In genomic region chr2:18033166-18034108, GRCm38 (mm10) we compare ENCODE assay signal across 11 mouse cellular contexts. TPM values are rescaled to one million over a fixed set of nuclear protein-coding genes. Genes with fewer than 3 reads are reported as not detected.
A peak's percentile ranks its signal among the peaks of the same experiment; 100 is the strongest.
DNase-seq lines count a peak whose midpoint lies in the region; ATAC-seq and TF ChIP-seq lines count a peak whose summit lies in the region.
"Had no signal": no experiment of that assay in that cellular context is flagged by ENCODE, and none has a peak within 500 bp of the region (broad histone marks: within the 10 kb centered on the region; RNA-seq: fewer than 3 reads in every experiment).

No protein-coding gene starts in this region.

- no peak overlapping the region for H3K9ac ChIP-seq in kidney, embryonic 15.5 days
- no peak overlapping the region for H3K9ac ChIP-seq in embryonic facial prominence, embryonic 14.5 days (ENCODE audit: low read depth, low read length)
- H3K9ac ChIP-seq in hindbrain, embryonic 12.5 days: peak overlapping the region; percentile 2
- H3K9ac ChIP-seq in neural tube, embryonic 13.5 days: peak overlapping the region; percentile 39

- no peaks in the 10 kb centered on the region for H3K36me3 ChIP-seq in kidney, embryonic 15.5 days
- no peaks in the 10 kb centered on the region for H3K36me3 ChIP-seq in kidney, adult 2 months (ENCODE audit: control insufficient read depth, insufficient read depth, low read length)
- no peaks in the 10 kb centered on the region for H3K36me3 ChIP-seq in embryonic facial prominence, embryonic 14.5 days (ENCODE audit: control insufficient read depth, insufficient read depth, low read length)
- no peaks in the 10 kb centered on the region for H3K36me3 ChIP-seq in hindbrain, embryonic 12.5 days
- H3K36me3 ChIP-seq in neural tube, embryonic 13.5 days: no peaks in the 10 kb centered on the region

- H3K4me1 ChIP-seq in kidney, embryonic 15.5 days: peaks cover 55% of the 10 kb centered on the region
- peaks cover 17% of the 10 kb centered on the region; the same call in 1 of the 2 replicates for H3K4me1 ChIP-seq in kidney, adult 2 months (ENCODE audit: control insufficient read depth, insufficient read depth, low read length)
- H3K4me1 ChIP-seq in embryonic facial prominence, embryonic 14.5 days (ENCODE audit: control insufficient read depth, insufficient read depth, low read length): peaks cover 20% of the 10 kb centered on the region
- peaks cover 58% of the 10 kb centered on the region for H3K4me1 ChIP-seq in hindbrain, embryonic 12.5 days
- H3K4me1 ChIP-seq in neural tube, embryonic 13.5 days (replicated peaks): peaks cover 69% of the 10 kb centered on the region

- H3K4me2 ChIP-seq in kidney, embryonic 15.5 days: no peak overlapping the region
- 0 out of 2 replicates have a peak overlapping the region, but pooled peaks have one; percentile 8 for H3K4me2 ChIP-seq in embryonic facial prominence, embryonic 14.5 days (ENCODE audit: low read depth, low read length)
- peak overlapping the region; percentile 81 for H3K4me2 ChIP-seq in hindbrain, embryonic 12.5 days (replicated peaks)
- H3K4me2 ChIP-seq in neural tube, embryonic 13.5 days: peak overlapping the region; percentile 96

- WGBS in kidney, embryonic 15.5 days: 60% methylated on average over 10 of the region's 10 CpGs
- 90% methylated on average over 10 of the region's 10 CpGs for WGBS in kidney, adult 2 months
- WGBS in embryonic facial prominence, embryonic 14.5 days: 52% methylated on average over 10 of the region's 10 CpGs
- WGBS in hindbrain, embryonic 12.5 days: 30% methylated on average over 10 of the region's 10 CpGs
- 30% methylated on average over 10 of the region's 10 CpGs for WGBS in neural tube, embryonic 13.5 days

- no peak for TF ChIP-seq CTCF in kidney, adult 2 months (conservative IDR thresholded peaks at IDR 0.05; ENCODE audit: insufficient read depth, insufficient read length, low read depth, low read length)

- TF ChIP-seq POLR2A in kidney, adult 2 months (IDR thresholded peaks at IDR 0.05; ENCODE audit: low read depth, low read length): no peak

- peak overlapping the region; percentile 83; the same call in 1 of the 2 replicates for H3K27ac ChIP-seq in kidney, embryonic 15.5 days
- no peak overlapping the region for H3K27ac ChIP-seq in kidney, adult 2 months (ENCODE audit: insufficient read depth, low read depth, low read length)
- H3K27ac ChIP-seq in embryonic facial prominence, embryonic 14.5 days (replicated peaks; ENCODE audit: low read depth, low read length): no peak overlapping the region
- H3K27ac ChIP-seq in hindbrain, embryonic 12.5 days: peak overlapping the region; percentile 77
- peak overlapping the region; percentile 55 for H3K27ac ChIP-seq in neural tube, embryonic 13.5 days (replicated peaks)

- DNase-seq in kidney, adult 2 months: no peak
- peak; percentile 12 for DNase-seq in embryonic facial prominence, embryonic 14.5 days (ENCODE audit: low spot score)
- DNase-seq in urinary bladder, postnatal 10 days (ENCODE audit: low spot score): no peak
- DNase-seq in frontal cortex, postnatal 10 days (ENCODE audit: low spot score in 2 of 2): no peak
- DNase-seq: cerebellum, adult 11 months; thymus, postnatal 36 days had no signal

- H3K4me3 ChIP-seq in kidney, embryonic 15.5 days (replicated peaks): no peak overlapping the region
- H3K4me3 ChIP-seq in kidney, adult 2 months (ENCODE audit: insufficient read depth, low read depth, low read length): no peak overlapping the region
- no peak overlapping the region for H3K4me3 ChIP-seq in embryonic facial prominence, embryonic 14.5 days (ENCODE audit: low read depth, low read length)
- no peak overlapping the region for H3K4me3 ChIP-seq in hindbrain, embryonic 12.5 days
- H3K4me3 ChIP-seq in neural tube, embryonic 13.5 days: no peak overlapping the region

- H3K27me3 ChIP-seq in kidney, embryonic 15.5 days: no peaks in the 10 kb centered on the region
- H3K27me3 ChIP-seq in kidney, adult 2 months (replicated peaks; ENCODE audit: control insufficient read depth, insufficient read depth, low read length): no peaks in the 10 kb centered on the region
- no peaks in the 10 kb centered on the region for H3K27me3 ChIP-seq in embryonic facial prominence, embryonic 14.5 days (replicated peaks; ENCODE audit: control insufficient read depth, insufficient read depth, low read length)
- H3K27me3 ChIP-seq in hindbrain, embryonic 12.5 days: no peaks in the 10 kb centered on the region
- H3K27me3 ChIP-seq in neural tube, embryonic 13.5 days: no peaks in the 10 kb centered on the region

- no peaks in the 10 kb centered on the region for H3K9me3 ChIP-seq in kidney, embryonic 15.5 days (replicated peaks)
- H3K9me3 ChIP-seq in embryonic facial prominence, embryonic 14.5 days (ENCODE audit: control insufficient read depth, low read length): no peaks in the 10 kb centered on the region
- H3K9me3 ChIP-seq in hindbrain, embryonic 12.5 days (replicated peaks): no peaks in the 10 kb centered on the region
- no peaks in the 10 kb centered on the region for H3K9me3 ChIP-seq in neural tube, embryonic 13.5 days

- no peak for ATAC-seq in kidney, embryonic 15.5 days (replicated peaks; ENCODE audit: low FRiP score)
- ATAC-seq in embryonic facial prominence, embryonic 14.5 days (ENCODE audit: low read depth): no peak
- peak; percentile 54 for ATAC-seq in hindbrain, embryonic 12.5 days (ENCODE audit: low FRiP score)
- peak; percentile 46; the same call in 1 of the 2 replicates for ATAC-seq in neural tube, embryonic 13.5 days (ENCODE audit: low read depth)

RNA-seq across cellular contexts. Expression of gene A930004D18Rik, which starts 4.1 kb away (rescaled TPM):
- polyA plus RNA-seq in kidney, embryonic 15.5 days (2015; fragmentation: Nextera tagmentation; extraction: Ambion mirVana): 12.0 and 15.1 TPM in 2 replicates
- polyA plus RNA-seq in kidney, adult 2 months (2012; rRNA removed): 1.7 and 2.8 TPM in 2 replicates
- polyA plus RNA-seq in embryonic facial prominence, embryonic 14.5 days (2014; fragmentation: Nextera tagmentation; extraction: Ambion mirVana): 6.9 and 9.1 TPM in 2 replicates
- polyA plus RNA-seq in hindbrain, embryonic 12.5 days (2016; fragmentation: Nextera tagmentation; extraction: Ambion mirVana): 18.0 and 18.6 TPM in 2 replicates
- polyA plus RNA-seq in neural tube, embryonic 13.5 days (2015; fragmentation: Nextera tagmentation; extraction: Ambion mirVana): 8.8 and 12.3 TPM in 2 replicates

RNA-seq across cellular contexts. Expression of gene Skida1, which starts 15.4 kb away (rescaled TPM):
- polyA plus RNA-seq in kidney, embryonic 15.5 days (2015; fragmentation: Nextera tagmentation; extraction: Ambion mirVana): 10.3 and 11.8 TPM in 2 replicates
- polyA plus RNA-seq in kidney, adult 2 months (2012; rRNA removed): 2.4 and 3.7 TPM in 2 replicates
- 4.0 and 5.8 TPM in 2 replicates for polyA plus RNA-seq in embryonic facial prominence, embryonic 14.5 days (2014; fragmentation: Nextera tagmentation; extraction: Ambion mirVana)
- 17.7 and 19.4 TPM in 2 replicates for polyA plus RNA-seq in hindbrain, embryonic 12.5 days (2016; fragmentation: Nextera tagmentation; extraction: Ambion mirVana)
- polyA plus RNA-seq in neural tube, embryonic 13.5 days (2015; fragmentation: Nextera tagmentation; extraction: Ambion mirVana): 8.2 and 9.2 TPM in 2 replicates

RNA-seq across cellular contexts. Expression of gene Mllt10, which starts 21.6 kb away (rescaled TPM):
- 72.9 and 73.1 TPM in 2 replicates for polyA plus RNA-seq in kidney, embryonic 15.5 days (2015; fragmentation: Nextera tagmentation; extraction: Ambion mirVana)
- 29.3 and 32.7 TPM in 2 replicates for polyA plus RNA-seq in kidney, adult 2 months (2012; rRNA removed)
- 27.4 and 32.1 TPM in 2 replicates for polyA plus RNA-seq in embryonic facial prominence, embryonic 14.5 days (2014; fragmentation: Nextera tagmentation; extraction: Ambion mirVana)
- polyA plus RNA-seq in hindbrain, embryonic 12.5 days (2016; fragmentation: Nextera tagmentation; extraction: Ambion mirVana): 65.1 and 70.8 TPM in 2 replicates
- 62.3 and 63.1 TPM in 2 replicates for polyA plus RNA-seq in neural tube, embryonic 13.5 days (2015; fragmentation: Nextera tagmentation; extraction: Ambion mirVana)

RNA-seq across cellular contexts. Expression of gene H2al2a, which starts 36.7 kb away (rescaled TPM):
- polyA plus RNA-seq in kidney, embryonic 15.5 days (2015; fragmentation: Nextera tagmentation; extraction: Ambion mirVana): not detected in 2 replicates
- polyA plus RNA-seq in kidney, adult 2 months (2012; rRNA removed): 0.41 TPM in 1 of 2 replicates, not detected in the other
- not detected in 2 replicates for polyA plus RNA-seq in embryonic facial prominence, embryonic 14.5 days (2014; fragmentation: Nextera tagmentation; extraction: Ambion mirVana)
- not detected in 2 replicates for polyA plus RNA-seq in hindbrain, embryonic 12.5 days (2016; fragmentation: Nextera tagmentation; extraction: Ambion mirVana)
- not detected in 2 replicates for polyA plus RNA-seq in neural tube, embryonic 13.5 days (2015; fragmentation: Nextera tagmentation; extraction: Ambion mirVana)
- polyA plus RNA-seq: heart, embryonic 16.5 days; limb, embryonic 14.5 days had no signal

Comparison
In these comparisons a context has a peak if more than half of its experiments do, and no peak if none do; other contexts are left out.
1. H3K27ac ChIP-seq: peak in kidney, embryonic 15.5 days (single experiment), hindbrain, embryonic 12.5 days (single experiment) and neural tube, embryonic 13.5 days (single experiment); none in kidney, adult 2 months (single experiment) and embryonic facial prominence, embryonic 14.5 days (single experiment).
2. ATAC-seq: peak in hindbrain, embryonic 12.5 days (single experiment) and neural tube, embryonic 13.5 days (single experiment); none in kidney, embryonic 15.5 days (single experiment) and embryonic facial prominence, embryonic 14.5 days (single experiment).
3. H3K9ac ChIP-seq: peak in hindbrain, embryonic 12.5 days (single experiment) and neural tube, embryonic 13.5 days (single experiment); none in kidney, embryonic 15.5 days (single experiment) and embryonic facial prominence, embryonic 14.5 days (single experiment).